Mouse (Mus musculus): Measurements from ENCODE around the gene Slc1a5.
A peak's percentile ranks its signal among the peaks of the same experiment; 100 is the strongest.

Slc1a5 gene

DNA sequence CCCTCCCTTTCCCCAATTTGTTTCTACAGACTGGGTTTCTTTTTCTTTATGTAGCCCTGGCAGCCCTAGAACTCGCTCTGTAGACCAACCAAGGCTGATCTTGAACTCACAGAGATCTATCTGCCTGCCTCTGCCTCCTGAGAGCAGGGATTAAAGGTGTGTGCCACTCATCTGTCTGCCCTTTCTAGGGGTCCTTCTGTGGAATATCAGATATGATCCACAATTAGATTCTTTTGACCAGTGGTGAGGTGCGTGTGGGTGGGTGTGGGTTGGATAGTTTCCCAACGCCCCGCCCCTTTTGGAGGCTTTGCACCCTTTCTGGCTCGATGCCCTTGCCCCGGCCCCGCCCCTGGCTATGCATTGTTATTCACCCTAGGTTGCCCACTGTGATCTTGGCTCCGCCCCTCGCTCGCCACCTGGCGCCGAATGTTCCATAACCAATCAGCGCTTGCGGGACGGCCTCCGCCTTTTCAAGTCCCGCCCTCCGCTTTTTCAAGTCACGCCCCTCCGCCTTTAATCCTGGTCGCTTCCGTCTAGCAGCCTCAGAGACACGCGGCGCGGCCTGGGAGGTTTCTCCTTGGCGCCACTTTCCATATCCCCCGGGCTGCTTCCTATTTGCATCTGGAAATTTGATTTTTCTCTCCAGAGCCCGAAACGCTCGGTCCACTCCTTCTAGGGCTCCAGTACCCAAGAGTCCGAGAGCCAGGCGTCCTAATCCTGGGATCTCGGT, at the start of gene Slc1a5:
Gene Slc1a5, plus strand, starts transcription at position 516 of the 730 bp plus-strand sequence.
- peak; percentile 63 to 86 for DNase-seq (ENCODE audit: low spot score in 2 of 2)

DNA sequence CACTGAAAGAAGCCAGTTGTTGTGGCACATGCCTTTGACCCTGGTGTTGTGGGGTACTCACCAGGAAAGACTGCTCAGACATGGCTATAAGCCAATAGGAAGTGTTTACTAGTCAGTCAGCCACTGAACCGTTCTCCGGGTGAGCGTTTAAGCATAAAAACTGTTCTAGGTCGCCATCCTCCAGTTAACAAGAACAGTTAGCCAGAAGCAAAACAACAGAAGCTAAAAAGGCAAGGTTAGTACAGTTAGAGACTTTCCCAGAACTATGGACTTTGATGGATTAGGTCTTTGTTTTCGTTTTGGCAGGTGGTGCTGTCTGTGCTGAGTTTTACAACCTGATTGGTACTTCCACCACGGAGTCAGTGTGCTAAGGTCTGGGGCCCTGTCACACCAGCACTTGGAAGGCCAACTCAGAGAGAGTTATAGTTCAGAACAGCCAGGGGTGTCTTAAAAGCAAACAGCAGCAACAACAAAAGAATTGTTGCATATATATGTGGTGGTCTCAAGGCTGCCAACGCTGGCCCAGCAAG, 49.2 kb upstream of the Slc1a5 start:
- DNase-seq (ENCODE audit: low spot score in 2 of 2) = no peak

DNA sequence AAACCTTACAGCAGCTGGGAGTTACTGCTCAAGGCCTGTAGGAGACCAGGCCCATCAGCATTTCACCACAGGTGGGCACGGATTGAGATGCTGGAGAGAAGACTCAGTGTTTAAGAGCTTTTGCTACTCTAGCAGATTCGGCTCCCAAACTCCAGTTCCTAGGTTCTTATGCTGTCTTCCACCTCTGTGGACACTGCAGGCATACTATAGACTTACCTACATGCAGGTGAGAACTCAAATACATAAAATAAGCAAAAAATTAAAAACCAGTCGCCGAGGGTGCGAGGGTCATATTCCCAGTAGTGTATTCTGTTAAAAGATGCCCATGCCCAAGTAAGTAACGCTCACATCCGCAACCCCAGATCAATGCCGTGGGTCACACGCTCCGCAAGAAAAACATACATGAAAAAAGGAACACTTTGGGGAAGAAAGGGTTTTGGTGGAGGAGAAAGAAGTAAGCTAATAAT, 43.5 kb upstream of the Slc1a5 start:
- DNase-seq (ENCODE audit: low spot score in 2 of 2) = no peak

DNA sequence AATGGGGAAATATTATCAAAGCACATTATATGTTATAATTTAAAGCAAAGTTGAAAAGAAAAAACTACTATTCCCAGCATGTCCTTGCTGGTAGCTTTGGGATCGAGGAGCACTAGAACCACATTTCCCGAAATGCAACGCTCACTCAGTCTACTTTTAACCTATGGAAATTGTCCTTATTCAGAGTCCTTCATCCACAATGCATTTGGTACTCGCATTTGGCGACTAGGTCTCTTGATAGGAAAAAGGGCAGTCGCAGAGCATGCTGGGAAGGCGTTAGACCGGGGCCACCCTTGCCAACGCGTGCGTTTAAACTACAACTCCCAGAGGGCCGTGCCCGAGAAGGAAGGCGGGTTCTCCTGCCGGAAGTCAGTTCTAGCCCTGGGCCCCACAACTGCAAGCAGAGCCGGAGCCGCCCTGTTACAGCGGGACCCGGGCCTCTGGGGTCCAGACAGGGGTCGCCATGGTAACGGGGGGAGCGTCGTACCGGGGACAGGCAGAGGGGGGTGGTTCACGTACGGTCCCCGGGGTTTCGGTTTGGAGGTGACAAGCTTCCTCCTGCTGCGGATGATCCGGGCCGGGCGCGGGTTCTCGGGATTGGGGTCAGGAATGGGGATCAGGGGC, 43.0 kb upstream of the Slc1a5 start, which contains the start of gene Ap2s1:
Gene Ap2s1, plus strand, starts transcription at position 338 of the 624 bp plus-strand sequence.
- DNase-seq (ENCODE audit: low spot score in 2 of 2) = peak; percentile 92 to 96

DNA sequence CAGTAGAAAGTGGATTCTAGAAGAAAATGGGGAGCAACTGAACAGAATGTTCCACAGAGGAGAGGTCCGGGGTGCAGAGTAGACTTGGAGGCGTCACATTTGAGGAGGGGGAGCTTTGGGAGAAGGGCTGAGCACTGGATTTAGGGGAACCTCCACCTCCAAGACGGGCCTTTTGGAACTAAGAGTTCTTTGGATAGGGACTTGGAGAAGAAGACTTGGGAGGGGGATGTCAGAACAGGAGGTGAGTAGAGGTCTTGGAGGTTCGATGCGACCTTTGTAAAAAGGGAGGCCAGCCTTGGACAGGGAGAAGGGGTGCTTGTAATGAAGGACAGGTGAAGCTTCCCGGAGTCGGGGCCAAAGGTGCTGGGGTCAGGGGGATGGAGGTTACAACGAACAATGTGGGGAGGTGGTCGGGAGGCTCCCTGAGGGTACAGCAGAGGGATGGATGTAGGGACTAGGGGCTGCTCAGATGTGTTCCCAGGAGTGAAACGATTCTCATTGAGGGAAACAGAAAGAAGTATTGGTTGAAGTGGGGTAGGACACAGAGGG, 42.0 kb upstream of the Slc1a5 start:
- no peak for DNase-seq (ENCODE audit: low spot score in 2 of 2)

DNA sequence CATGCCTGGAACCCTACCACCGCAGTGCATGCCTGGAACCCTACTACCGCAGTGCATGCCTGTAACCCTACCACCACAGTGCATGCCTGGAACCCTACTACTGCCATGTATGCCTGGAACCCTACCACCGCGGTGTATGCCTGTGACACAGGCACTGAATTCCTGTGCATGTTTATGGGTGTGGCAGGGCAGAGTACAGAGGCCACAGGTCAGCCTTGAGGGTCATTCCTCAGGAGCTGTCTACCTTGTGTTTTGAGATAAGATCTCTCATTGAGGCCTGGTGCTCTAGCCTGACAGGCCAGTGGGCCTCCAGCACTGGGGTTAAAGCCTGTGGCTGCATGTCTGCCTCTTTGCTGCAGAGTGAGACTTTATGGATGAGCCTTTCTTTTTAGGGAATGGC, 35.8 kb upstream of the Slc1a5 start:
- DNase-seq (ENCODE audit: low spot score in 2 of 2) = no peak

DNA sequence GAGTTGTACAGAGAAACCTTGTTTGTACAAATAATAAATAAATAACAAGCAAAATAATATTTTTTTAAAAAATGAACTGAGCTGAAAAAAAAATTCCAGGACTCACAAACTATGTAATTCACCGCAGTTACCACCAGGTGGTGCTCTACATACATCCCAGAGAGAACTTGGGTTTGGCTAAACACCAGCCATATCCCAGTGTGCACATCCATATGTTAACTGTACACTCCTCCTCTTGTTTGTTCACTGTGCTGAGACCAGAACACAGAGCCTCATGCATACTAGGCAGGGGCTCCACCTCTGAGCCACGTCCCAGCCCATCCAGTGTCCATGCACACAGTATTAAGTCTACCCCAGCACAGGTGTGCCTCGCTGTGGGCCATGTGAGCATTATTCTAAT, 35.0 kb upstream of the Slc1a5 start:
- DNase-seq (ENCODE audit: low spot score in 2 of 2) = peak in 1 of 2 experiments; percentile 52

DNA sequence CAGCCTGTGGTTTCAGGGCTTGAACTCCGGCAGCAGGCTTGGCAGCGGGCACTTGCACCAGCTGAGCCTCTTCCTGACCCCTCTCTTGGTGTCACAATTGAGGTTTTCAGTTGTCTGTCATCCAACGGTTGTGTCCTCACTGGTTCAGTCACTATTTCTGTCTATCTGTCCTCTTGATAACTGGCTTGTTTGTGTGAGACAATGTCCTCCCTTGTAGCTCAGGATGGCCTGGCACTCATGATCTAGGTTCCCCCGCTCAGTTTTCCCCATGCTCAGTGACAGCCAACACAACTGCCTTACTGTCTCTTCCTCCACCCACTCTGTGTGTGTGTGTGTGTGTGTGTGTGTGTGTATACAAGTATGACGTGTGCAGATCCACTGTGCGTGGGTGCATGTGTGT, 33.5 kb upstream of the Slc1a5 start:
- DNase-seq (ENCODE audit: low spot score in 2 of 2) = no peak

DNA sequence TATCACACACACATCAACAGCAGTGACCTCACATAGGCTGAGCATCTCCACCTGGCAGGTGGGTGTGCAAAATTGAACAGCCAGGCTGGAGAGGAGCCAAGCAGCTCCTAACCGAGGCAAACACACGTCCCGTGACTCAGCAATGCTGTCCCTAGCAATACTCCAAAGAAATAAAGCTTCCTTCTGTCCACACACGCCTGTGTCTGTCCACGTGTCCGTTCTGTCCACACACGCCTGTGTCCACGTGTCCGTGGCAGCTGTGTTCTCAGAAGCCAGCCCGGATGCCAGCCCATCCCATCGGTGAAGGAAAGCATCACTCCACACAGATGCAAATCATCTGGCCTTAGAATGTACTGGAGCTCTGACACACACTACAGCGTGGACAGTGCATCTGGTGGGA, 29.1 kb upstream of the Slc1a5 start:
- DNase-seq (ENCODE audit: low spot score in 2 of 2) = no peak

DNA sequence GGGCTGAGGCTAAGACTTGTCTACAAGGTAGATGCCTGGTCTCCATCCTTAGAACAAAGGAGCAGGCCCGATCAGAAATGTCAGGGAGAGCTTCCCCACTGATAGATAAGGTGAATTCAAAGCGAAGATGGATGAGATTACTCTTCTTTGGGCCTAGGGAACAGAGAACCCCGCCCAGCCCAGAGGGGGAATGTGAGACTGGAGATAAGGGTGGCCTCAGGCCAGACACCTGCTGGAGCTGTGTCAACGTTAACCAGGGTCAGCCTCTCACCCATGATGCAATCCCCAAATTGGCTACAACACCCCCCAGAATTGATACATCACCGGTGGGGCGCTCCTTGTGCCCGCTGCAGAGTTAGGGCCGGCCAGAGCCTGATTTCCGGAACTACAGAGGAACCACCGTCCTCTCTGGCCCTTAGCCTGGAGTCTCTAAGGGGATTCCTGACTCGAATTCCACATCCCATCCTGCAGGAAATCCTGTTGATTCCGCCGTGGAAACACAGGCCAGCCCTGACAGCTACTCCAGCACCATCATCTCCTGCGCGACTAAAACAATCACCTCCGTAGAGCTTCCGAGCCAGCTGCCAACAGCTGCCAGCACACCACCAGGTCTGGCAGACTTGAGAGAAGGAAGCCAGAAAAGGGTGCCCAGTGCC, 25.6 kb upstream of the Slc1a5 start:
- no peak for DNase-seq (ENCODE audit: low spot score in 2 of 2)

DNA sequence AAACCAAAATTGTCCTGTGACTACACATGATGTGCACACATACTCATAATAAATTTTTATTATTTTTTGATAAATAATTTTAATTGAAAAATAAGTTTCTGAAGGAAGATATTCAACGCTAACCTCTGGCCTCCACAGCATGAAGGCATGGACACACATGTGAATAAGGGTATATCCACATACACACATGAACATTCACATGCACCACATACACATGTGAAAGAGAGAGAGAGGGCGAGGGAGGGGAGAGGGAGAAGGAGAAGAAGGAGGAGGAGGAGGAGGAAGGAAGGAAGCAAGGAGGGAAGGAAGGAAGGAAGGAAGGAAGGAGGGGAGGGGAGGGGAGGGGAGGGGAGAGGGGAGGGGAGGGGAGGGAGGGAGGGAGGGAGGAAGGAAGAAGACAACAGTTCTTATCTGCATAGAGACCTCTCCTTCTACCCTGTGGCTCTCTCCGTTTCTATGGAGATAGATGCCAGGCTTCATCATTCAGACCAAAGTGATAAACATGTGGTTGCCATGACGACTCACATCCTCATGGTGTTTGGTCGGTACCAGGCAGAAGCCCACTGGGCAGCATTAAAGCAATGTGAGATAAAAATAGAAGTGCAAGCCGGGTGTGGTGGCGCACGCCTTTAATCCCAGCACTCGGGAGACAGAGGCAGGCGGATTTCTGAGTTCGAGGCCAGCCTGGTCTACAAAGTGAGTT, 22.1 kb upstream of the Slc1a5 start:
- no peak for DNase-seq (ENCODE audit: low spot score in 2 of 2)

DNA sequence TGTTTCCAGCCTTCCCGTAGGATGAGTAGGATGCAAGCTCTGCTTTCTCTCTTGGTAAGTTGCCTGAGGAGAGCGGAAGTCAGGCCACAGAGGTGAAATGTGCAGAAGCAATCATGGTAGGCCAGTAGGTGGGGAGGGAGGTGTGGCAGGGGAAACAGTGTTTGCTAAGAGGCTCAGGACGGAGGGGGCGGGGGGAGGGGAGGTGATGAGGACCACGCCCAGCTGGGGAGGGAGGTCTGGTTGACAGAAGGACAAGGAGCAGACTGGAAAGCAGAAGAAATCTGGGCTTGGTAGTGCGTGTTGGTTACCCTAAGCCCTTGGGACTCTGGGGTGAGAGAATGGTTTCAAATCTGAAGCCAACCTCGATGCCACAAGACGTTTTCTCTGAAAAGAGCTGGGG, 20.8 kb upstream of the Slc1a5 start:
- DNase-seq (ENCODE audit: low spot score in 2 of 2) = no peak

DNA sequence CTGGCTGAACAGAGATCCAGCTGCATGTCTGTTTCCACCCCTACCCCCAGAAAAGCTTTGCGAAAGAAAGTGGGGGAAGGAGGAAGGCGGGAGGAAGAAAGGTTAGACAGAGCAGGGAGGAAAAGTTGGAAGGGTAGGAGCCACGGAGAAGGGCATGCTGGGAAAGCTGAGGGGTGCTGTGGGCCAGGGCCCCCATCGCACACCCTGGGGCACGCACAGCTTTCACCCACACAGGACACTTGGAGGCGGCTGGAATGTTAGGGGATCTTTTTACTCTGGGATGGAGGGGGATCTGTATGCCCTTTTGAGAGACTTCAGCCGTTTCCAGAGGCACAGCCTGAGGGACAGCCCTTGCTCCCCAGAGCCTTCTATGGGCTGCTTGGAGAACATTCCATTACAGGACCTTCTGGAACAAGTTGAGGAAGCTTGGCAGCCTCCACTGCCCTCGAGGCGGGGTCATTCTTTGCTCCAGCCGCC, 20.1 kb upstream of the Slc1a5 start:
- no peak for DNase-seq (ENCODE audit: low spot score in 2 of 2)

DNA sequence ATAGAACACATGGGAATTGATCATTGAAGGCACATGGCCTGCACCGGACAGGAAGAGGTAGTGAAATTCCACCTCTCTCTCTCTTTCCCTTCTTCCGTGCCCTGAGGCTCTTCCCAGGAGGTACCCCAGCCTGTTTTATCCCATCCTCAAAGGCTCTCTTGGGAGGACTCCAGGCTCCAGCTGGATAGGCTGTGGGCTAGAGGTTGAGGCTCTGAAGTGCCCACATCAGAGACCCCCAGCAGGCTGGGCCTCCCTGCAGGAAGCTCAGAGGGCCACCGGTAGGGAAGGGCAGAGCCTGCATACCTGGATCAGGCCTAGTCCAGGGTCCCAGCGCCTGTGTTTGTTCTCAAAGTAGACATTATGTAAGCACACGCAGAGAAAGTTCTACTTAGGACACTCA, 19.5 kb upstream of the Slc1a5 start:
- DNase-seq (ENCODE audit: low spot score in 2 of 2) = no peak

DNA sequence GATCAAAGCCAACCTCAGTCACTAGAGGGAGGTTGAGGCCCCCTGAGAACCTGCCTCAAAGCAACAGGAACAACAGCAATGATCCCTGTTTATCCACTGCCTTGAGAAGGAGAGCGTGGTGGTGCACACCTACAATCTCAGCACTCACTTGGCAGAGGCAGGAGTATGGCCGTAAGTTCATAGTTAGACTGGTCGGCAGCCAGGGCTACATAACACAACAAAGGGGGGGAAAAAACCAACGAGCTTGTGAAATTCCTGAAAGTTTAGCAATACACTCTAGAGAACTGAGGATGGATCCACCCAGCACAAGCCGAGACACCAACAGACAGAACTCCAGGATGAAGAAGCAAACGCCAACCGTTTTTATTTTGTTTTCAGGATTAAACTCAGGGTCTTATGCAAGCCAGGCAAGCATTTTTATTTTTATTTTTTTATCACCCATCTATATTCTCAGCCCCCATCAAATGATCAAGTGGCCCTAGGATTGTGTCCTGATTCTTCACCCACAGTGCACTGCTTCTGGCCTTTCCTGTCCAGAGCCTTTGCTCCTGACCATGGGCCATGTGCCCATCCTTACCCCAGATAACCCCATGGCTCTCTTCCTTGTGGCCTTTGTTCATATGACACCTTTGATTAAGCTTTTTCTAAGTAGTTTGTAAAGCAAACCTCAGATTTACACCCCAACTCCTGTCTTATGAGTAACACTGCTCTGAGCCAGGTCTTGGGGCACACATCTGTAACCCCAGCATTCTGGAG, 17.5 kb upstream of the Slc1a5 start:
- DNase-seq (ENCODE audit: low spot score in 2 of 2) = no peak

DNA sequence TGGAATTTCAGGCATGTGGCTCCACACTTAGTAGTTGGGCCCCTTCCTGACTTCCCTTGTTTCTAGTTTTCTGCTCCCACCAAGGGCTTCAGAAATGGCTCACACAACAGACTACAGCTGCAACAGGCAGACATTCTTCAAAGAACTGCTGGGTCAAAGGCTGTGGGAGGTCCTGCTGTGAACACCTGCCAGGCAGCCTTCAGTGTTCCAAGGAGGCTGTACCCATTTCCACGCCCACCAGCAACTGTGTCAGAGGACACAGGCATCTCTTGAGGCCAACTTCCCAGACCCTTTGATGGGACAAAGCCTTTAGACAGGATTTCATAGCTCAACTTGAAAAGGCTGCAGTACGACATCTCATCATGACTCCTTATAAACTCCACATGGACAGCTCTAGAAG, 14.7 kb upstream of the Slc1a5 start:
- DNase-seq (ENCODE audit: low spot score in 2 of 2) = no peak

DNA sequence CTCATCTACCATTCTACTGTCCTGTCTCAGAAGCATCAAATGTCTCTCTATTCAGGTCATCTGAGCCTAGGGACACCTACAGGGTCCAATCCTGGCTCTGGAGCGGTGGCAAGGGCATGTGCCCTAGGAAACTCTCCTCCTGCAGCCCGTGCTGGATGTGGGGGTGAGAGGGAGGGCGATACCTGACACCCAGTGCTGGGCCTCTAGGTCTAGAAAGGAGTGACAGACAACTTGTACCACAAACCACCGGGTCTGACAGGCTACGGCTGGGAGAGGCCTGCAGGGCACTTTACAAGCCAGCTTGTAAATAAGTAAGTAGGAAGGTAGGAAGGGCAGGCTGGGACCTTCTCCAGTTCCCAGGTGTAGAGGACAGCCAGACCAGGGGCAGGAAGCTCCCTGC, 5.3 kb upstream of the Slc1a5 start:
- DNase-seq (ENCODE audit: low spot score in 2 of 2) = no peak

DNA sequence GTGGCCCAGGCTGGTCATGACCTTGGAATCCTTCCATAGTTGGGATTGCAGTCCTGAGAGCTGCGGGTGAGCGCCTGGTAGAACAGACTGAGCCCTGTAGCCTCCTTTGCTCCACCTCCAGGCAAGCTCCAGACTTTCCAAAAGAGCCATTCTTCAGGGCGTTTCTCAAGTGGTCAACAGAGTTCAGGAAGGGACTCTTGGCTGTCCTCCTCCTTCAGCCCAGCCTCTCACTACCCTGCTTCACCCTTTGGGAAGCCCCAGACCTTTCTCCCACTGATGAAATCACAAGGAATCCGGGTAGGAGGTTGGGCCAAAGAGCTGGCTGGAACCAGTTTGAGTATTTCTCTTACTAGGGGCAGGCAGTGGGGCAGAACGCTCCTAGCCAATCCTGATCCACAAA, 1.1 kb upstream of the Slc1a5 start:
- DNase-seq (ENCODE audit: low spot score in 2 of 2) = no peak

DNA sequence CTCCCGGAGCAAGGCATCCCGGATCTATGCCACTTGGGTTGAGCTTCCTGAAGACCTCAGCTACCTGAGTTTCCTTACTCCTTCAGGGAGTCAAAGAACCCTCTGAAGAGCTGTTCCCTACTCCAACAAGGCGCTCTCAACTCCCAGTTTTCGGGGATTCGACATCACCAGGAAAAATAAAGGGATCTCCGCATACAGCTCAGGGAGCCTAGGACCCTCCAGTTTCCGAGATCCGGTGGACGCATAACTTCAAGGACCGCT, 345 bp downstream of the Slc1a5 start:
- DNase-seq (ENCODE audit: low spot score in 2 of 2) = no peak

DNA sequence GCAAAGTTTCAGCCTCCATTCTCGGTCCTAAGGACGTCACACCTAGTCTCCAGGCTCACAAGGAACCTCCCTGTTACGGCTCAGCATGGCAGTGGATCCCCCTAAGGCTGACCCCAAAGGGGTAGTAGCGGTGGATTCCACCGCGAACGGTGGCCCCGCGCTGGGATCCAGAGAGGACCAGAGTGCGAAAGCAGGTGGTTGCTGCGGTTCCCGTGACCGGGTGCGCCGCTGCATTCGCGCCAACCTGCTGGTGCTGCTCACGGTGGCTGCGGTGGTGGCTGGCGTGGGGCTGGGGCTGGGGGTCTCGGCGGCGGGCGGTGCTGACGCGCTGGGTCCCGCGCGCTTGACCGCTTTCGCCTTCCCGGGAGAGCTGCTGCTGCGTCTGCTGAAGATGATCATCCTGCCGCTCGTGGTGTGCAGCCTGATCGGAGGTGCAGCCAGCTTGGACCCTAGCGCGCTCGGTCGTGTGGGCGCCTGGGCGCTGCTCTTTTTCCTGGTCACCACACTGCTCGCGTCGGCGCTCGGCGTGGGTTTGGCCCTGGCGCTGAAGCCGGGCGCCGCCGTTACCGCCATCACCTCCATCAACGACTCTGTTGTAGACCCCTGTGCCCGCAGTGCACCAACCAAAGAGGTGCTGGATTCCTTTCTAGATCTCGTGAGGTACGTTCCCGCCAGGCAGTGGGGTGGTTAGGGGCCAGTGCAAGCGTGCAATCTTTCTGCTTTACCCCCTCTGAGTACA, 845 bp downstream of the Slc1a5 start:
- no peak for DNase-seq (ENCODE audit: low spot score in 2 of 2)

Data from cerebellum, postnatal 4 days (tissue).